Mouse (Mus musculus) frontal cortex, adult 2 months (tissue): ENCODE measurements around the gene Coro1c. TPM values are rescaled to one million over a fixed set of nuclear protein-coding genes. Genes with fewer than 3 reads are reported as not detected.

ENCODE experiments used
- DNase-seq, 2 experiments: peaks; one replicate each; pipeline ENCODE4 v3.0.0; 2022; ENCODE audit warnings: low spot score in 1 of 2; ENCODE audit errors: extremely low spot score in 1 of 2
- polyA plus RNA-seq: library from polyadenylated mRNA; depleted of rRNA; stranded (reverse); fragments of >200 nt; gene quantifications from 2 replicates; pipeline ENCODE4 v1.2.3, GENCODE M21; 2012

Coro1c gene
- polyA plus RNA-seq, 1 experiment, result 74.9 TPM

DNA sequence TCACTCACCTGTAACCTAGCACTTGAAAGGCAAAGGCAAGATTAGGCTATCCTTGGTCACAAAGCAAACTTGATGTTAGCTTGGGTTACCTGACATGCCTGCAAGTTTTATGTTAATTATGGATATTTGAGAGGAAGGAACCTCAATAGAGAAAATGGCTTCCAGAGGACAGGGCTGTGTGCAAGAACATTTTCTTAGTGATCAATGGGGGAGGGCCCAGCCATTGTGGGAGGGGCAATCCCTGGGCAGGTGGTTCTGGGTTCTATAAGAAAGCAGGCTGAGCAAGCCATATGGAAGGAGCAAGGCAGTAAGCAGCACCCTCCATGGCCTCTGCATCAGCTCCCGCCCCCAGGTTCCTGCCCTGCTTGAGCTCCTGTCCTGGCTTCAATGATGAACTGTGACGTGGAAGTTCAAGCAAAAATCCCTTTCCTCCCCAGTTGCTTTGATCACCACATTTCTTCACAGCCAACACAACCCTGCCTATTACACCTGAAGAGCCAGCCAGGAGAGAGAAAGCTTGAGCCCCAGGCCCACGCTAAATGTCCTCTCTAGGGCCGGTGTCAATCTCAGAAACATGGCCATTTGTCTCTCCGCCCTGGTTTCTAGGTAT is 20.3 kb downstream of the Coro1c start:
- DNase-seq, result no peak

DNA sequence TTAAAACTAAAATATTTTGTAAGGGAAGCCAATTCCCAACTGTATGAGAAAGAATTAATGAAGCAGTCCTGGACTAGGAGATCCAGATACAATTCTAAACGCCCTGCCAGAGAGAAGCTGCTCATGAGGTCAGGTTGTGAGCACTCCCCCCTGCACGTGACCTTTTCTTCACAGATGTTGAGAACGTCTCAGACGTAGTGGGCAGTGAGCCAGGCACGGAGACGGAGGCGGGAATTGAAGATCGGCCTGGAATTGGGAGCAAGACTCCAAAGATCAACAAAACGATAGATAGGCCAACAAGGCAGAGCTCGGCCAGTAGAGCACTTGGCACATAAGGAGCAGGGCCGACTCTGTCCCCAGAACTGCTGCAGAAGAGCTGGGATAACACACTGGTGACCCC is 21.4 kb downstream of the Coro1c start:
- no peak for DNase-seq

DNA sequence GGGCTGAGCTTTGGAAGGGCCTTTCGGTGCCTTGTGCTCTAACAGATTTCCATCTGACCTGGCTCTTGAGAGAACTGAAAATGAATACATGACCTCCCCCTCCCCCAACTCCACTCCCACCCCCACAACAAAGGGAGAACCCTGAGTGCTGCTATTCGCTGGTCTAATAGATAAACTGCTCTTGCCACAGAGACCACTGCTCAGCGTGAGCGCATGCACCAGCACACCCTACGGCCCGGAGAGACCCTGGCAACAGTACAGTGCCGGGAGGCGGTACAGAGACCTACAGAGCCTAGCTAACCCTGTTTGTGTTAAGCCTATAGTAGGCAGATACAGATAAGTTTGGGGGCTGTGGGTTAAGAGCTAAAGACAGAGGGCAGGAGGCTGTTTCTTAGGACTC is 22.9 kb downstream of the Coro1c start:
- DNase-seq, result no peak

GRCm38 (mm10) chr5:113884750-113885149 is 23.8 kb downstream of the Coro1c start:
- DNase-seq, result no peak

- DNase-seq, result no peak
These were observed 25.2 kb downstream of the Coro1c start for GRCm38 (mm10) chr5:113883384-113883771.

DNA sequence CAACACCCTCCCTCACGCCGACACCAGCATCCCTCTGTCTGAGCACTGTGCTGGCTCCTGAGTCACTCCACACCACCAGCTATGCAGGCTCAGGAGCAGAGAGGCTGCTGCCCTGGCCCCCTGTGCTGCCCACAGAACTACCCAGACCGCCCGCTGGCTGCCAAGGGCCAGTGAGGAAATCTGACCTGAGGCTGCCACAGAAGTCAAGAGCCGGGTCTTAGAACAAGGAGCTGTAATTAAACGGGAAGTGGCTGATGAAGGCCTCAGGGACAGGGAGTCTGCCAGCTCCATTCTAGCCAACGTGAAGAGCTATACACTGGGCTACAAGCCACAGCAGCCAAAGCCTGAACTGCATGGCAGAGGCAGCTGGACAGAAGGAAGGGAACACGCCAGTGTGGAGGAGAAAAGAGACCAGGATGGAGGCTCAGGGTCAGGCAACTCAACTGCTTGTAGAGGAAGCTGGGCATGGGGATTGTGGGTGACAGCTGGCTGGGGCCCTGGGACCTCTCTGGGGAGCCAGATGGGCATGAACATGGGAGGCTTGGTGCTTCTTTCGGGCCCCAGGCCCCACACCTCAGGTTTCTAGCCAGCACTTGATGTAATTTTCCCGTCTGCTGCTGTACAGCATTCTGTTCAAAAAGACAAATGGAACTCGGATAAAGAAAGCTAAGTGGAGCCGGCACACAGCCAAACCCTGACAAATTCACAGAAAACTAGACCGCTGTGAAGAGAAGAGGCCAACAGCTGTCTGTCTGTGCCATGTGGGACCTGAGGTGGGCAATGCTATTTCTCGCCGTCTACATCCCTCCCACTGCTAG is 25.8 kb downstream of the Coro1c start:
- DNase-seq, result peak in 1 of 2 experiments; percentile 57

DNA sequence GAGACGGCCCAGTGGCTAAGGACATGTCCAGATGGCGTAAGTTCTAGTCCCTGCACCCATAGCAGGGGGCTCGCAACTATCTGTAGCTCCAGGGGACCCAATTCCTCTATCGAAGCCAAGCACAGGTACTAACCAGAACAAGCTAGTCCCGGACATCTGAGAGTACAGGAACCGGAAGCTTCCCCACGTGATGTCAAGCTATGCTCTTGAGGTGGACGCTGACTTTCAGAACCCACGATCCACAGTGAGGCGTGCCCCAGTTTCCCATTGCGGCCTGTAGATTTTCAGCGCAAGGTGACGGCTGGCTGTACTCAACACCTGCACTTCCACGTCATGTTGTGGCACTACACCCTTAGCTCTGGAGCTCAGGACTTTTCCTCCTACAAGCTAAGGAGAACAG is 27.4 kb downstream of the Coro1c start:
- DNase-seq, result no peak

GRCm38 (mm10) chr5:113878943-113879617 is 29.5 kb downstream of the Coro1c start:
- DNase-seq, result no peak

- DNase-seq, result no peak
These were observed 31.0 kb downstream of the Coro1c start for GRCm38 (mm10) chr5:113877565-113877964.

DNA sequence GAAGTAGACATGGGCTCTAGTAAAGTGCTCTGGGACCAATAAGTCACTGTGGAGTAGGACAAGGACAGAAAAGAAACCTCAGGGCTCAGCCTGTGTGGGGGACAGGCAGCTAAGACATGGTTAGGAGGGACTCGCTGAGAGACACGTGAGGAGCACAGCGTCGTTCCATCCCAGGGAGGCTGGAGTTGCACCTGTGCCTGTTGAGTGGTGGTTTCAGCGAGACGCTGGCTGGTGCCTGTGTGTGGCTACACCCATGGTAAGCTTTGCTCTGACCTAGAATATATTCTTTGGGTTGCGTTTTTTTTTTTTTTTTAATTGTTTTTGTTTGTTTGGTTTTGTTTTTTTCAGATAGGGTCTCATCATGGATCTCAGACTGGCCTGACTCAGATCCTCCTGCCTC is 32.4 kb downstream of the Coro1c start:
- no peak for DNase-seq

DNA sequence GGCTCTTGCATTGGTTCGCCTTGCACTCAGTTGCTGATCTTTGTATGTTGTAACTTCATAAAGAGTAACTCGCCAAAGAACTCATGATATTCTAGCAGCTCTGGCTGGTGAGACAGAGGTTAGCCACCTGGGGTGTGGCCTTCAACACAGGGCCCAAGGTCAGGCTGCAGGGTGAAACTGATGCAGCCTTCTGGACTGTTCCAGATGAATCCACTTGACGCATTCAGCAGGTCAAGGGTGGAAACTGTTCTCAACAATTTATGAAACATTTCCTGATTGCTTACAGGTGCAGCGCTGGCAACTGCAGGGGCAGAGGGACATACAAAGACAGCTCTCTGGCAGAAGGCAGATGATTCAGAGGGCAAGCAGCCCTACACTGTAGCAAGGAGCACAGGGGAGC is 32.9 kb downstream of the Coro1c start:
- DNase-seq, result no peak

GRCm38 (mm10) chr5:113874063-113875024 is 34.2 kb downstream of the Coro1c start:
- DNase-seq, result no peak

DNA sequence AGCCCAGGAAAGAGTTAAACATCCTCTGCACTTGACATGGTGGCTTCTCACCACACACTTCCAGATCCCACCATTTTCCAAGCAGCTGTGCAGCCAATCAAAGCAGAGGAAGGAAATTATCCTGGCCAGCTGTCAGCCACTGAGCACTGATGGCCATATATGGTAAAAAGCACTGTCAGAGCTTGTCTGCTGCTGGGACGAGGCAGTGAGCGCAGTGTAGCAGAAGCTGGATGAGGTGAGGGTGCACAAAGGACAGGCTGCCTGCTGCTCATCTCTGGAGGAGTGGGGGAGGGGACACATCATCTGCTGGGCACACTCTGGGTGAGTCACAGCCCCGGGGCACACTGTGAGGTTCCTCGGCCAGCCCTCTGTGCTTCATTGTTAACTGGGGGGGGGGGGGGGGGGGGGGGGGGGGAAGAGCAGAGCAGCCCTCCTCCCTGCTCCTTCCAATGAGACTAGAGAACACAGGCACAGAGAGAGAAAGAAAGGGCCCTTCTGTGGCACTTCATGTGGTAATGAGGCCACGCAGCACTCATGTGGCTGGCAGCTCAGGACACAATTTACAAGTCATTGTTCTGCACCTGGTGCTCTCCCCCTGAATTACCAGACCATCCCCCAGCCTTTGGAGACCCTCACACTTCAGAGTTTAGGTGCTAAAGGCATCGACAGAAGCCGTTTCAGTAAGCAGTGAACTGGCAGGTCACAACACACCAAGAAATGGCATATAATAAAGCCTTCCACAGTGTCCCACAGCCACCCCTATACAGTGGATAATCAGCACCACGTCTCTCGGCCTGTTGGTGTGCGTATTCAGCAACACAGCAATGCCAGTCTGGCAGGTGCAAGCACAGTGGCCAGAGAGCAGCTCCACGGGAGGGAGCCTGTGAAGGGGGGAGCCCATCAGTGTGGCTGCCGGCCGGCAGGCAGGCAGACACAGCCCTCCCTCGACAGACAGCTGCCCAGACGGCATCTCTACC is 35.3 kb downstream of the Coro1c start:
- peak; percentile 55 to 76 for DNase-seq

- peak in 1 of 2 experiments; percentile 63 for DNase-seq
These were observed 36.5 kb downstream of the Coro1c start for GRCm38 (mm10) chr5:113871903-113872548.

GRCm38 (mm10) chr5:113870393-113871040 is 38.0 kb downstream of the Coro1c start:
- DNase-seq, result no peak

DNA sequence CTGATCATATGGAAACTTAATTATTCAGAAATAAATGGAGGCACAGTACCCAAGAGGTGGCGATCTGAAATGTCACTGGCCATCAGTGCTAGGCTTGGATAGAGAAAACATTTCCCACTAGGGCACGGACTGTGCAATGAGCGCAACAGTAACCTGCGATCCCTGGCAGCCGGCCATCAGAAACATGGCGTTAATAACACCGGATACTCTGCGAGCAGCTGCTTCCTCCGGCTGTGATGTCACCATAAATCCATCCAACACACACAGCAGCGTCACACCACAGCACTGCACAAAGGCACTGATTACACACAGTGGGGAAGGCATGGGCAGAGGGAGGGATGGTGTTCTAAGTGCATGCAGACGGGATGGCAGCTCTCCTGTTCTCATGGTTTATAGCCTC is 39.4 kb downstream of the Coro1c start:
- no peak for DNase-seq

GRCm38 (mm10) chr5:113864992-113865391 is 43.6 kb downstream of the Coro1c start:
- no peak for DNase-seq

DNA sequence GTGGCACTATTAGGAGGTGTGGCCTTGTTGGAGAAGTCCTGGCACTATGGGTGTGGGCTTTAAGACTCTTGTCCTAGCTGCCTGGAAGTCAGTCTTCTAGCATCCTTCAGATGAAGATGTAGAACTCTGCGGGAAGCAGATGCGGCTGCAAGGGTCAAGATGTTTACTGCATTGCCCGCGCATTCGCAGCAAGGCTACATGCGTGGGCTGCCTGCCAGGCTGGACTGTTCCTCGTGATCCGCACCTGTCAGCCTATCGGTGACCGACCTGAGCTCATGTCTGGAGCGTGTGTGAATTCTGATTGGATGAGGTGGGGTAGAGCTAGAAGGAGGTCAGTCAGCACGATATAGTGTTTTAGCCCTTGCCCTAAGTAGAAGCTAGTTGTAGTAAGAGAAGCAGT is 44.6 kb downstream of the Coro1c start:
- no peak for DNase-seq
